Mouse (Mus musculus) heart, embryonic 12.5 days (tissue): ENCODE data around the gene M1ap. TPM values are rescaled to one million over a fixed set of nuclear protein-coding genes. Genes with fewer than 3 reads are reported as not detected.

Experiments
- ATAC-seq: fragments of 200-750 bp; cut with Nextera tagmentation; 2 replicates; pipeline ENCODE4 v1.8.0; 2017; ENCODE audit warnings: moderate TSS enrichment, moderate library complexity; ENCODE audit not compliant: insufficient number of reproducible peaks, low FRiP score
- H3K27ac ChIP-seq: fragments of 300-500 bp; sonication (generic); 2 replicates; pipeline ENCODE4 v1.5.1; 2016; ENCODE audit warnings: mild to moderate bottlenecking, moderate library complexity; ENCODE audit not compliant: poor library complexity, severe bottlenecking
- H3K27me3 ChIP-seq: fragments of 300-500 bp; sonication (generic); replicated peaks from 2 replicates; pipeline ENCODE4 v1.6.1; 2016; ENCODE audit warnings: mild to moderate bottlenecking, moderate library complexity
- H3K36me3 ChIP-seq: fragments of 300-500 bp; sonication (generic); 2 replicates; pipeline ENCODE4 v1.6.1; 2016; ENCODE audit warnings: mild to moderate bottlenecking, moderate library complexity
- H3K4me1 ChIP-seq: fragments of 300-500 bp; sonication (generic); replicated peaks from 2 replicates; pipeline ENCODE4 v1.6.1; 2016; ENCODE audit warnings: mild to moderate bottlenecking
- H3K4me2 ChIP-seq: fragments of 300-500 bp; sonication (generic); 2 replicates; pipeline ENCODE4 v1.6.1; 2016; ENCODE audit warnings: mild to moderate bottlenecking, moderate library complexity
- H3K4me3 ChIP-seq: fragments of 300-500 bp; sonication (generic); 2 replicates; pipeline ENCODE4 v1.5.1; 2016; ENCODE audit warnings: mild to moderate bottlenecking
- H3K9ac ChIP-seq: fragments of 300-500 bp; sonication (generic); 2 replicates; pipeline ENCODE4 v1.6.1; 2016; ENCODE audit warnings: mild to moderate bottlenecking, moderate library complexity
- H3K9me3 ChIP-seq: fragments of 300-500 bp; sonication (generic); replicated peaks from 2 replicates; pipeline ENCODE4 v1.6.1; 2016; ENCODE audit warnings: mild to moderate bottlenecking, moderate library complexity
- WGBS: fragments of 180-500 bp; shearing (Covaris S2); methylation state at CpG from one replicate; pipeline ENCODE4 v1.1.7; 2016; 5-methylcytosine and 5-hydroxymethylcytosine counted together
- polyA plus RNA-seq: library from polyadenylated mRNA; unstranded; fragments of >200 nt; fragmentation: Nextera tagmentation; extraction: Ambion mirVana; gene quantifications from 2 replicates; pipeline ENCODE4 v1.2.1, GENCODE M21; 2016

Gene M1ap
- polyA plus RNA-seq, 1 experiment from 2014 or later: 0.57 TPM

DNA sequence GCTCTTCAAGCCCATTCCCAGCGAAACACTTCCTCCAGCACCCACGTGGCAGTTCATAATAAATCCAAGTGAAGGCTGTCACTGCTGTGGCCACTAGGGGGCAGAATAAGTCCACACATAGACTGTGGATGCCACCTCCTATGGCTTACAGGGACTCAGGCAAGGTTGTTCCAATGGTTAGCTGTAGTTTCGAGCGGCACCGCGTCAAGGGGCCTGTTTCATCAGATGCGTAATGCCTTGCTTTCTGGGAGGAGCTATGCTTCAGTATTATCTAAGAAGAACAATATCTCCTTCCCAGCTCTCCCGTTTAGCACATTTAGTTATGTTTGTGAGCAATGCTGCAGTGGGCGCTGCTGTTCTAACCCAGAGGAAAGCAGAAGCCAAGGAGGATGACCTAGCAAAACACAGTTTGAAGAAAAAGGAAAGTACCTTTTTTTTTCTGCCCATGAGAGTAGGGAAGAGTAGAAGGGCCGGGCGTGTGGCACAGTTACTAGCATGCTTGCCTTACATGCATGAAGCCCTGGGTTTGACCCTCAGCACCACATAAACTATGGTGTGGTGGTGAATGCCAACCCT, 50.1 kb downstream of the M1ap start:
- peaks cover 5% of the 10 kb centered on the region; the same call in 1 of the 2 replicates for H3K27me3 ChIP-seq
- peak; percentile 89 for ATAC-seq
- peaks cover 12% of the 10 kb centered on the region for H3K4me1 ChIP-seq
- H3K9ac ChIP-seq: no peak overlapping the region
- 8% methylated on average over 11 of the region's 11 CpGs for WGBS
- H3K27ac ChIP-seq: peak overlapping the region; percentile 63
- no peak overlapping the region; the same call in 1 of the 2 replicates for H3K4me3 ChIP-seq
- H3K9me3 ChIP-seq: no peaks in the 10 kb centered on the region
- H3K4me2 ChIP-seq: peak overlapping the region; percentile 61
- no peaks in the 10 kb centered on the region for H3K36me3 ChIP-seq

DNA sequence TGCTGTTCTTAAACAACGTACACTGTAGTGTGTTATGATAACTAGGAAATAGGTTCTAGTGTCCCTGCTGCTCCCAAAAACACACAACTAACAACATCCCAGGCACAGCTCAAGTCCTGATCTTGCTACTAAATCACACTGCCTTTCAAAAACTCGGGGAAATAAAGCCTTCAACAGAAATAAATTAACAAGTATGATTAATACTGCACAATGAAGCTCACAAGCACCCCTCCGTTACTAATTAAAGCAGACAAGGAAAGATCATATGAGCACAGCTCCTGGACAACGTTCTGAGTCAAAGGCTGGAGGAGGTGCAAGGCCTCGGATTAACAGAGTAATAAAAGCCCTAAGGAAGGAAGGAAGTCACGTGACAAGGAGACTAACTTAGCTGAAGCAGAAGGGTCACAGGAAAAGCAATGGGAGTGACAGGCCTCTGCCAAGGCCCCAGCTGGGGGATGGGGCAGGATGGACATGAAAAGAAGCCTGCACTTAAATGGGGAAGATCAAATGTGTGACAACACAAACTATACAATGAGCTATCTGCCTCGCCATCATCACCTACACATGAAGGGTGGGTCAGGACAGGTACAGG, 50.9 kb downstream of the M1ap start:
- WGBS: 50% methylated on average over 7 of the region's 7 CpGs
- peak overlapping the region; percentile 63 for H3K27ac ChIP-seq
- H3K9me3 ChIP-seq: no peaks in the 10 kb centered on the region
- H3K27me3 ChIP-seq: peaks cover 5% of the 10 kb centered on the region; the same call in 1 of the 2 replicates
- 0 out of 2 replicates have a peak overlapping the region, but pooled peaks have one; percentile 61 for H3K4me2 ChIP-seq
- H3K36me3 ChIP-seq: no peaks in the 10 kb centered on the region
- H3K9ac ChIP-seq: no peak overlapping the region
- no peak overlapping the region for H3K4me3 ChIP-seq
- peak; percentile 58; the same call in 1 of the 2 replicates for ATAC-seq
- H3K4me1 ChIP-seq: peaks cover 12% of the 10 kb centered on the region

DNA sequence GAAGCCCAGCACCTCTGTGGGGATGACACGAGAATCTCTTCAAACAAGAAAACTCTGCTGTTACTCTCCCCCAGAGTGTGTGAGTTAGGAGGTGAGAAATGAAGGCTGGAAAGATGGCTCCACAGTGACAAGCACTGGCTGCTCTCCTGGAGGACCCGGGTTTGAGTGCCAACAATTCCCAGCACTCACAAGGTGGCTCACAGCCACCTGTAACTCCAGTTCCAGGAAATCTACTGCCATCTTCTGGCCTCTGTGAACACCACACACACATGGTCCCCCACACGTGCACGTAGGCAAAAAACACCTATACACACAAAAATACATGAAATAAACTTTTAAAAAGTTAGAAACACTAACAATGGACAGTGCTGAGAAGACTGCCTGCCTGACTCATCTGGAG, 51.6 kb downstream of the M1ap start:
- H3K27ac ChIP-seq: no peak overlapping the region
- H3K36me3 ChIP-seq: no peaks in the 10 kb centered on the region
- H3K4me3 ChIP-seq: no peak overlapping the region
- H3K4me2 ChIP-seq: no peak overlapping the region
- peaks cover 5% of the 10 kb centered on the region; the same call in 1 of the 2 replicates for H3K27me3 ChIP-seq
- no peaks in the 10 kb centered on the region for H3K9me3 ChIP-seq
- ATAC-seq: no peak
- no peak overlapping the region for H3K9ac ChIP-seq
- H3K4me1 ChIP-seq: peaks cover 12% of the 10 kb centered on the region
- WGBS: 69% methylated on average over 4 of the region's 4 CpGs

DNA sequence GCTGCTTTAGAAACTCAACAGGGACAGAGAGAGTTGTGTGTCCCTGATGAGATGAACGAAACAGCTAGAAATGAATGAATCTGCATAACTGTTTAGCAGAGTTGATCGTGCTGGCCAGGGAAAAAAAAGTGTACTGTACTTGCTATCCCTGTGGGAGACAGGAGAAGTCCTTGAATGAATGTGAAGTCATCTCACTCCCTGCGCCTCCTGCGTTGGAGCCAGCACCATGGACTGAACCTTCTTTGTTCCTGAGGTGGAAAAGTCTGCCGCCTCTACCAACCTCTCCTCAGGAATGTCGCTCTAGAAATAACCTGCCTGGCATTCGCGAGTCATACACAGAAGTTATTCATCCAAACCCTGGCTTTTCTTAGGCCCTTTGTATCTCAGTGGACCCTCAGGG, 53.3 kb downstream of the M1ap start:
- Histone ChIP-seq H3K4me1 (peaks cover 21% of the 10 kb centered on the region), H3K4me3 (no peak overlapping the region), H3K27ac (no peak overlapping the region), H3K4me2 (no peak overlapping the region), H3K9ac (no peak overlapping the region), H3K27me3 (peaks cover 4% of the 10 kb centered on the region; the same call in 1 of the 2 replicates), H3K36me3 (no peaks in the 10 kb centered on the region), H3K9me3 (no peaks in the 10 kb centered on the region)
- WGBS: 58% methylated on average over 8 of the region's 8 CpGs
- no peak for ATAC-seq

DNA sequence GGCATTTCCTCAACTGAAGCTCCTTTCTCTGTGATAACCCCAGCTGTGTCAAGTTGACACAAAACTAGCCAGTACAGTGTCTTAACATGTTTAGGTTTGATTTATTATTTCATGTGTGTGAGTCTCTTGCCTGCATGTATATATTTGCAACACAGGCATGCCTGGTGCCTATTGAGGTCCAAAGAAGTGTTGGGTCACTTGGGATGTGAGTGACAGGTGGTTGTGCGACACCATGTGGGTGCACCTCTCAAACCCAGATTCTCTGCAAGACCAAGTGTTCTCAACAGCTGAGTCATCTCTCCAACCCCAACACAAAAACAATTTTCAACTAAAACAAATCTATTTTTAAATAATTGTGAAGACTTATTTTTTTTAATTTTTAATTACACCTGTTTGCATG, 56.4 kb downstream of the M1ap start:
- WGBS: 91% methylated on average over 1 of the region's 1 CpGs
- no peaks in the 10 kb centered on the region for H3K27me3 ChIP-seq
- no peak overlapping the region for H3K9ac ChIP-seq
- H3K4me2 ChIP-seq: no peak overlapping the region
- no peak overlapping the region for H3K4me3 ChIP-seq
- H3K27ac ChIP-seq: no peak overlapping the region
- no peaks in the 10 kb centered on the region for H3K36me3 ChIP-seq
- H3K9me3 ChIP-seq: no peaks in the 10 kb centered on the region
- peaks cover 14% of the 10 kb centered on the region for H3K4me1 ChIP-seq
- no peak for ATAC-seq

DNA sequence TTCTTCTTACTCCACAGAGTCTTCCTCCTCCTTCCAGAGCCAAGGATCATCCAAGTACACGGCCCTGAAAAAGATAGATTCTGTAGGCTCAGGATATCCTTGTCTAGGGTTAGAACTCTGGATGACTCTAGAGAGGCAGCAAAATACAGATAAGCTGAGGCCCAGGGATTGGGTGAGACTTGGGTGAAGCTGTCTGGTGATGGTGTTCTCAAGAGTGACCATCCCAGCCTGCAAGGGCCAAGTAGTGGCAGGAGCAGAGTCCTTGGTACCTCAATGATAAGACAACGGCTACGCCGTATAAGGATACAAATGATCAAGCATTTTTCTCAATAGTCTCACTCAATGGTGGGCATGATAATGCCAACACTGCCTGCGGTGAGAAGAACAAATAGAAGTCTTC, 57.1 kb downstream of the M1ap start:
- no peak for ATAC-seq
- Histone ChIP-seq H3K36me3 (no peaks in the 10 kb centered on the region), H3K9ac (no peak overlapping the region), H3K4me3 (no peak overlapping the region), H3K27me3 (no peaks in the 10 kb centered on the region), H3K4me1 (peaks cover 14% of the 10 kb centered on the region), H3K4me2 (no peak overlapping the region), H3K9me3 (no peaks in the 10 kb centered on the region), H3K27ac (no peak overlapping the region)
- 86% methylated on average over 5 of the region's 5 CpGs for WGBS

DNA sequence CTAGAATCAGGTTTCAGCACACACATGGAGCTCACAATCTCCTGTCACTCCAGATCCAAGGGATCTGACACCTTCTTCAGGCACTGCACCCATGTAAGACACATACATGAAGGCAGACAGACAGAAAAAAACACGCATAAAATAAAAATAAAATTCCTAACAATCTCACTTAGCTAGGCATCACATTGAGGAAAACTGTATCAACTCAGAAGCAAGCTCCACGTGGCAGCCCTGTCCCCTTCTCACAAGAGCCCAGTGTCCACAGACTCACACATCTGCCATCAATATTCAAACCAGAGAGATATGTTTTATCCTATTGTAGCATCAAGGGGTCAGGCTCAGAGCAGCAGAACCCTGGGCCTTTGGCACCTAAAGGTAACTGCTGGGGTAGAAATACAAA, 57.6 kb downstream of the M1ap start:
- Histone ChIP-seq H3K4me2 (0 out of 2 replicates have a peak overlapping the region, but pooled peaks have one; percentile 5), H3K27ac (peak overlapping the region; percentile 53)
- WGBS: 75% methylated on average over 2 of the region's 2 CpGs

DNA sequence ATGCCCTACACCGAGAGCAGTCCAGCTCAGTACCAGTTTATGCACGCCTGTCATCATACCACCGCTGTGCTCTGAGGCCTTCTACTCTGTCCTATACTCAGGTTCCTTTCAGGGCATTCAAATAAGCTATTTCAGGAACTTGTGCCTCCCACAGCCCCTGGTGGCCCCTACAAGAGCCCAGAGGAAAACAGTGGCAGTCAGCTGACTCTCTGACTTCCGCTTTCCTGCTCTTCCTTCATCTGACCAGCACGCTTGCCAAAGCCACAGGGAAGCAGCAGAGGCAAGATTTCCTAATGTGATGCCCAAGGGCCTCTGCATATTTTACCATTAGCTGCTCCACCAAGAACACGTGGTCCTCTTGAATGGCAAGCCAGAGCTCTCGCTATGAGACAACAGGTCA, 58.2 kb downstream of the M1ap start:
- Histone ChIP-seq H3K27me3 (no peaks in the 10 kb centered on the region), H3K4me1 (peaks cover 14% of the 10 kb centered on the region), H3K4me2 (0 out of 2 replicates have a peak overlapping the region, but pooled peaks have one; percentile 5), H3K9me3 (no peaks in the 10 kb centered on the region), H3K9ac (no peak overlapping the region), H3K27ac (peak overlapping the region; percentile 53; the same call in 1 of the 2 replicates), H3K4me3 (no peak overlapping the region), H3K36me3 (no peaks in the 10 kb centered on the region)
- ATAC-seq: peak; percentile 56; the same call in 1 of the 2 replicates
- 28% methylated on average over 7 of the region's 7 CpGs for WGBS

More for the DNA sequence above, 57.6 kb downstream of the M1ap start:
- Histone ChIP-seq H3K4me3 (no peak overlapping the region), H3K9me3 (no peaks in the 10 kb centered on the region), H3K36me3 (no peaks in the 10 kb centered on the region), H3K4me1 (peaks cover 14% of the 10 kb centered on the region), H3K27me3 (no peaks in the 10 kb centered on the region), H3K9ac (no peak overlapping the region)
- ATAC-seq: no peak

DNA sequence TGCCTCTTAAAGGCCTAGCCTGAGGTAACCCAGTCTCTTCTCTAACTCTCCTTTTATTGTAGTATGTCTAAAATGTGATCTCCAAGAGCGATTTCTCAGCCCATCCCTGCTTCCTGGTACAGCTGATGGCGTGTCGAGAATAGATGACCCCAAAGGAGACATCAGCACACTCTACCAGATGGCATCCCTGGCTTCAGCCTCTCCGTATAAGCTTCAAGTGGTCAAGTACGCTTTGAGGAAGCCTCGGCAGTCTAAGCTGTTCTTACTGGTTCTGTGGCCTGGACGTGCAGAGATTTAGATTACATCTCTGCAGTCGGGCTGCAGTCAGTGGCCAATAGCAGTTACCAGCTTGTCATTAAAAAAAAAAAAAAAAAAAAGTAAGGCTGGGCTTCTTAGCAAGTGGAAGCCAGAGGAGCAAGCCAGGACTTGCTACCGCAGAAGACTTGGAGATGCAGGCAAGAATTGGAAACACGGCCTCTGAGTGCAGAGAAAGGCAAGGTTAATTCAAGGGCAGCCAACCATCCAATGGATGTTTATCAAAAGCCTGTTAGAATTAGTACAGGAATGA, 58.8 kb downstream of the M1ap start:
- Histone ChIP-seq H3K27ac (no peak overlapping the region), H3K4me2 (no peak overlapping the region), H3K4me1 (peaks cover 16% of the 10 kb centered on the region), H3K27me3 (no peaks in the 10 kb centered on the region), H3K9me3 (no peaks in the 10 kb centered on the region), H3K4me3 (no peak overlapping the region), H3K9ac (no peak overlapping the region), H3K36me3 (no peaks in the 10 kb centered on the region)
- 81% methylated on average over 10 of the region's 10 CpGs for WGBS
- ATAC-seq: no peak

DNA sequence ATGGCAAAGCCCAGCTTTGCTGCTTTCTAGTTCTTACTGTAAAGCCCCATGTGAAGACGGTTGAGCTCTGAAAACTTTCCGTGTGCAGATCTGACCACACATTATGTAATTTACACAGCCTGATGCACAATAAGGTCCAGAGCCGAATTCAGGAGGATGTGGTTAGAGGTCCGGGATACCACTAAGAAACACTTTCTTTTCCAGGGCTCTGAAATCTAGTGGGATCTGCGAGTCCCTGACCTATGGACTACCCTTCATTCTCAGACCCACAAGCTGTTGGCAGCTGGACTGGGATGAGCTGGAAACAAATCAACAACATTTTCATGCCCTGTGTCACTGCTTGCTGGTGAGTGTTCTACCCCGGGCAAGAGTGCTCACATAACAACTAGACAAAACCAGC, 59.4 kb downstream of the M1ap start:
- Histone ChIP-seq H3K9ac (no peak overlapping the region), H3K9me3 (no peaks in the 10 kb centered on the region), H3K4me2 (no peak overlapping the region), H3K27ac (no peak overlapping the region), H3K4me3 (no peak overlapping the region), H3K36me3 (no peaks in the 10 kb centered on the region), H3K4me1 (peaks cover 18% of the 10 kb centered on the region), H3K27me3 (no peaks in the 10 kb centered on the region)
- no peak for ATAC-seq
- WGBS: 82% methylated on average over 6 of the region's 6 CpGs

DNA sequence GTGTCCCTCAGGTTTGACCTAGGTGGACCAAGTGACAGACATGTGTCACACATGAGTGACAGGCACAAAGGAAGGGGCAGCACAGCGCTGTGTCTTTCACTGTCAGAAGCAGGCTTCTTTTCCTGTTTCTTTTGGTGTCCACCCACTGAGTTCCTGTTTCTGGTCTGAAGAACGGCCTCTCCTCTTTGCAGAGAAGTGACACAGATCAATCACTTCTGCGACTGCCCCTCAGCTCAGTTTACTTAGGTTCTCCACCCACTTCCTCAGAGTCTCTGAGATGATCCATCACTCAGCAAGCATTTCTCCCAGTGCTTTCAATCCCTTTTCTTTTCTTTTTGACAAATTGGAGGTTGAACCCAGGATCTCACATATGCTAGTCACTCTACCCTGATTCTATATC, 62.0 kb downstream of the M1ap start:
- ATAC-seq: no peak
- Histone ChIP-seq H3K9me3 (no peaks in the 10 kb centered on the region), H3K27ac (no peak overlapping the region), H3K27me3 (no peaks in the 10 kb centered on the region; the same call in 1 of the 2 replicates), H3K36me3 (no peaks in the 10 kb centered on the region), H3K4me3 (no peak overlapping the region), H3K4me2 (no peak overlapping the region), H3K9ac (no peak overlapping the region), H3K4me1 (peaks cover 18% of the 10 kb centered on the region)
- WGBS: 43% methylated on average over 3 of the region's 3 CpGs
